Mouse (Mus musculus) urinary bladder, postnatal 25 days (tissue): ENCODE results near the gene Angptl8.

Experiments
- DNase-seq: peaks from one replicate; pipeline ENCODE4 v3.0.0; 2022; ENCODE audit warnings: low spot score

Angptl8 gene

DNA sequence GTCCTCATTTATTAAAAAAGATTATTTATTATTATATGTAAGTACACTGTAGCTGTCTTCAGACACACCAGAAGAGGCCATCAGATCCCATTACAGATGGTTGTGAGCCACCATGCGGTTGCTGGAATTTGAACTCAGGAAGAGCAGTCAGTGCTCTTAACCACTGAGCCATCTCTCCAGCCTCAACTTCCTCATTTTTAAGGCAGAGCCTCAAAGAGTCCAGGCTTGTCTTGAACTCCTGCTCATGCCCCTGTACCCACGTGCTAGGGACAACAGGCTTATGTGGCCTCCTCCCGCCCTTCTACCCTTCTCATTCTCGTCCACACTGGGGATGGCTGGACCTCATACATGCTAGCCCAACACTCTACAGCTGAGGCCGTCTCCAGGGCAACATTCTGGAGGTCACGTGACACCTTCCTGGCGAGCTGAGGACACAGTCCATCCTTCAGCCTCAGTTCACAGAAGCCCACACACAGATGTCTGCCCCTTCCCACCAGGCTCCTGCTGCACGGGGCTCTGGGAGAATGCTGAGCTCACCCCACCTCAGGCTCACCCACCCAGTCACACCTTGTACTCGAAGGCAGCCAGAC is 18.5 kb upstream of the Angptl8 start:
- no peak for DNase-seq

- DNase-seq = no peak
These were observed 17.2 kb upstream of the Angptl8 start for GRCm38 (mm10) chr9:21818125-21818524.

DNA sequence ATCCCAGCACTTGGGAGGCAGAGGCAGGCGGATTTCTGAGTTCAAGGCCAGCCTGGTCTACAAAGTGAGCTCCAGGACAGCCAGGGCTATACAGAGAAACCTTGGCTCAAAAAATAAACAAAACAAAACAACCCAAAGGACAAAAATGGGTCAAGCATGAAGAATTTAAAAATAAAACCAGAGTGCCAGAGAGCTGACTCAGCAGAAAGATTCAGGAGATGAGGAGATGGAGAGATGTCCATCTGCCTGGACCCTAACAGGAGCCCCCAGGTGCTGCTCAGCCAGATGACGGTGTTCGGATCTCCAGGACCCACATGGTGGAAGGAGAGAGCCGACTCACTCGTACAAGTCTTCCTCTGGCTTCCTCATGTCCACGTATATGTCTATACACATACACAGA is 16.7 kb upstream of the Angptl8 start:
- DNase-seq = no peak

- no peak for DNase-seq
These were observed 16.1 kb upstream of the Angptl8 start for GRCm38 (mm10) chr9:21819181-21819729.

GRCm38 (mm10) chr9:21820183-21820582 is 15.1 kb upstream of the Angptl8 start:
- DNase-seq = no peak

- no peak for DNase-seq
These were observed 12.6 kb upstream of the Angptl8 start for GRCm38 (mm10) chr9:21822686-21823085.

DNA sequence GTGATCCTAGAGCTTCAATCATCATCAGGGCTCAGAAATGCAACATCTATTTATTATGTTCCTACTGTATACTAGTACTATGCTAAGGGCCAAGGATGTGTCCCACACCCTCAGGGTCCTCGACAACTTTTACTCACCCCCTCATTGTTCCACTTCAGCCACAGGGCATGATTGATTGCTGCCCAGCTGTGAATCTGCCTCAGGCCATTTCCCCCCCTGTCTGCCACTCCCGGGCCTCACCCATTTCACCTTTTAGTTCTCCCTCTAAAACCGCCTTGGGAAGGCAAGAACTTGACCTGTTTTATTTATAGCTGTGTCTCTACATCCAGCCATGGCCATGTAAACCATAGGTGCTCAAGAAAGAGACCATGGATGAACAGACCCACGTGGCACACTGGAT is 11.4 kb upstream of the Angptl8 start:
- DNase-seq = no peak

GRCm38 (mm10) chr9:21824366-21824765 is 10.9 kb upstream of the Angptl8 start:
- no peak for DNase-seq

DNA sequence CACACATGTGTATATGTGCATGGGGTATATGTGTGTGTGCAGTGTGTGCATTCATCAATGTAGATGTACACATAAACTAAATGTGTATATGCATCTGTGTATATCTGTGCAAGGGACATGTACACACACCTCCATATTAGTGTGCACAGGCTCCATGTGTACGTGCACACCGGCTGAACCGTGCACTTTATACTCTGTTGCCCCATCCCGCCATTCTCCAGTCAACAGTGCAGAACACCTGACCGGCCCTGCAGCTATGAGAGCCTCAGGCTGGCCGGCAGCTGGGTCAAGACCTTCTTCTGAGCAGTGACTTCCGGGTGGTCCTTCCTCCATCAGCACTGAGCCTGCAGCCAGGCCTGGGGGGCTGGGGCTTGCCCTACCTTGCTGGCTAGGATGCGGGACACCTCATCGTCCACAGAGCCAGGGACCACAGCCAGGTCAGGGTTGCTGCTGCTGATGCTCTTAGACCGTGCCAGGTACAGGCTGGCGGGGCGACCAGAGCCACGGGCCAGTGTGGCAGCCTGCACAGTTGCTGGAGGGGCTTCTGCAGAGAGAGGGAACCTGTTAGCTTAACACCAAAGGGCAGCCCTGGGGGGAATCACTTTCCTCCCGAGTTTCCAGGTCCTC is 5.4 kb upstream of the Angptl8 start:
- DNase-seq = no peak

DNA sequence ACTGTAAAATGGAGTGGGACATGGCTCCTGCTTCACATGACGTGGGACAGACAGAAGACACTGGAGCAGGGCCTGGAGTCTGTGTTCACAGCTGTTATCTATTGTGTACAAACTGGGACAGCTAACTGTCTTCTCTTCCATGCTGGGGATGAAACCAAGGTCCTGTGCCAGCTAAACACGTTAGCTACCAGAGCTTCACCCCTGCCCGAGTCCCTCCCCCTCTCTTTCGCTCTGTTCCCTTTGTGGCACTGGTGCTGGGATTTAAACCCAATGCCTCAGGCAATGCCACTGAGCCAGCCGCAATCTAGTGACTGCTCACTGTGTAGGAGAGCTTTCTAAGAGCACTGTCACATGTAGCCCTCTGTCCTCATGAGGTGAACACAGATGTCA is 4.9 kb upstream of the Angptl8 start:
- DNase-seq = no peak

DNA sequence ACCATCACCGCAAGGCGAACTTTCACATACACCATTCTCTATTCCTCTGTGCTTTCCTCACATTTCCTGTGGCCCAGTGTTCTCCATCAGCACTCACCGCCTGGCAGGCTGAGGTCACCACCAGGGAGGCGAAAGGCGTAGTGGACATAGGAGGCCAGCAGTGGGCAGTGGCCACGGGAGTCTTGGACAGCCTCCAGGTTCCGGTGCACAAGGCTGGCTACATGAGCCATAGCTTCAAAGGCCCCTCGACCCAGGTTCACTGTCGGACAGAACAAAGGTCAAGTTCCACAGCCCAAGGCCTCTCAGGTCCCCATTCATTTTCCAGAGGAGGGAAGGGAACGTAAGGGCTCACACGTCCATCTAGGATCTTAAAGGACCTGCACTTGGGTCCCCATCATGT is 4.4 kb upstream of the Angptl8 start:
- DNase-seq = no peak

DNA sequence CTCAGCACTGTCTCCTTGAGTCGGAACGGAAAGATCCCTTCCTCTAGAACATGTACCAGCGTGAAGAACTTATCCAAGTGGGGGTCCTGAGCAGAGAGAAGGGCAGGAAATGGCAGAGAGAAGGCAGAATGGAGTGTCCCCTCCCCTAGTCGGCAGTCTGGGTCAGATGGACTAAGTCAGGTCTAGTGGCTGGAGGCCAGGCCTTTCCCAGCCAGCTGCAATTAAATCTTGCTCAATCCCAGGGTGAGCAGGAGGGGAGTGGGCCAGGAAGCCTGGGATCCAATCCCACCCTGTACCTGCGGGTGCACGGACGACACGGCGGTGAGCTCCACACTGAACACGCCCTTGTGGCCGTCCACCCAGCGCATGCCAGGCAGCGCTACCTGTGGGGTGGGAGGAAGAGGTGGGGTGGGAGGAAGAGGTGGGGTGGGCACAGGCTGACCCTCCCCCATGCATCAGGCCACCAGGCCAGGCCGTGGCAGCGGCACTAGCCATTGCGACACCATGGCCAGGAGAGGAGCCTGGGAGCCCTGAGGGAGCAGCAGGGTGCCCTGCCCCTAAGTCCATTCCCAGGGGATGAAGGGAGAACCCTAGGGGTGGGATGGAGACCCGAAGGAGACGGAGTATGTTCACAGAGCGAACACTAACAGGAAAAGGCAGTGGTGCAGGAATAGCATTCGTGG is 3.6 kb upstream of the Angptl8 start:
- DNase-seq = no peak

DNA sequence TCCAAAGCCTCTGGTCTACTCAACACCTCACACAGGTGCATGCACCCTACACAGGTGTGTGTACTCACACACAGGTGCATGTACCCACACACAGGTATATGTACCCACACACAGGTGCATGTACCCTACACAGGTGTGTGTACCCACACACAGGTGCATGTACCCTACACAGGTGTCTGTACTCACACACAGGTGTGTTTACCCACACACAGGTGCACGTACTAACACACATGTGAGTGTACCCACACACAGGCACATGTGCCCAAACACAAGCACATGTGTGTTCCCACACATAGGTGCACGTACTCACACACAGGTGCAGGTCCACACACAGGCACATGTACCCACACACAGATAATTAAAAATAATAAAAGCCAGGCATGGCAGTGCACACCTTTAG is 2.4 kb downstream of the Angptl8 start:
- no peak for DNase-seq

- peak; percentile 48 for DNase-seq
These were observed 4.9 kb downstream of the Angptl8 start for GRCm38 (mm10) chr9:21840115-21840787.

DNA sequence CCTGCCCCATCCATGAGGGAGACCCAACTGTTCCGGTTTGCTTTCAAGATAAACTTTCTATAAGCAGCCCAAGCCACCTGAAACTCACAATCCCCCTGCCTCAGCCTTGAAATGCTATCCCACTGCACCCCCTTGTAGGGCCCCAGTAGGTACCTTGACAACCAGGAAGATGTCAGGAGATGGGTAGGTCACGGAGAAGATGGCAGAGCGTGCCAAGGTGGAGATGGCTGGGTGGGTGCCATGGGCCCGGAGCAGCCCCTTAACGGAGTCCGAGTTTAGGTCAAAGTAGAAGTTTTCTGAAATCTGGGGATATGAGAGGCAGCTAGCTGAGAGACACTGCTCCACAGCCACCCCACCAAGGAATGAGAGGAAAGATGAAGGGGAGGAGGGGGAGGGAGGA is 6.0 kb downstream of the Angptl8 start:
- no peak for DNase-seq

- DNase-seq = no peak
These were observed 7.1 kb downstream of the Angptl8 start for GRCm38 (mm10) chr9:21842391-21842790.

- DNase-seq = no peak
These were observed 7.8 kb downstream of the Angptl8 start for GRCm38 (mm10) chr9:21843086-21843485.

DNA sequence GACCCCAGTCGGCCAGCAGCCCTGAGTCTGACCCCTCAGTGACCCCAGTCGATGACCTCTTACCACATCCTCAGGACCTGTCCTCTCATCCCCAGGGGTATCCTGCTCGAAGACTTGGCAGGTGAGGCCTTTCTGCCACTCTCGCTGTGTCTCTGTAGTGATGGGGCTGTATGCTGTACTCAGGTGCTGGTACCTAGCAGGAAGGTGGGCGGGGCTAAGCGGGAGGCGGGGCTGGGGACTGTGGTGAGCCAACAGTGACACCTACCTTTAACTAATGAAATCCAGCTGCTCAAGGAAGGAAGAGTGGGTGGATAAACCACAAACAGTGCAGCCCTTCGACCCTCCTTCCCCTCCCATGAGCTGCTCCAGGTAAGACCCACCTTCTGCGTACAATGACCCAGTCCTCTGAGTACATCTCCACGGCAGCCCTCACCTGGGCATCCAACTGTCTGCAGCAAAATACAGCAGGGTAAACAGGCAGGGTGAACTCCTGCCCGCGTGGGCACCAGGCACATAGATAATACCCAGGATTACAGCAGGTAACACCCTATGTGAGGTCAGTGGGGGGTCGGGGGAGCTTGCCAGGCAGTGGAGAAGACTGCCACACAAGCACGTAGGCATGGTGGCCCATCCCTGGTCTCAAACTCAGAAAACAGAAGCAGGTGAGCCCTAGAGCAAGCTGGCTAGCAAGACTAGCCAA is 10.2 kb downstream of the Angptl8 start:
- no peak for DNase-seq

DNA sequence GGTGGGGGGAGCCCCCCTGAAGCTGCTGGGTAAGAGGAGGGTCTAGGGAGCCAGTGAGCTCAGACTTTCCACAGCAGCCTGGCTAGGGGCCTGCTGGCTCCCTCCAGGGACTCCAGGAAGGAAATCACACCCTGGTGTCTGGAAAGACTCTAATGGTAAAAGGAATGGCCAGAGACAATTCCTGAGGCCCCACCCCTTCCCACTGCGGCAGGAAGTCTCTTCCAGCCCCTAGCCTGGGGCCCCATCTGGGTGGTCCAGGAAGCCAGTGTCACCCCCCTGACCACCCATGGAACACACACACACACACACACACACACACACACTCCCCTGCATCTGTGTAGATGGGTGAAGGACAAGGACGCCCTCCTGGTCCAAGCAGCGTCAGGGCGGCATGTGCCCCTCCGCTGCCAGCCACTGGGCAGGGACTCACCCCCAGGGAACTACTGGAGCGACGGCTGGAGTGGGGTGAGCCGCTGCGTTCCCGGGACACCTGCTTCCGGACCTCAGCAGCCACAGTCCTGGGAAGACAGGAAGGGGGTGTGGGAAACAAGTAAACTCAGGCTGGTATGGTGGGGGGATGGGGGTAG is 11.5 kb downstream of the Angptl8 start:
- no peak for DNase-seq

DNA sequence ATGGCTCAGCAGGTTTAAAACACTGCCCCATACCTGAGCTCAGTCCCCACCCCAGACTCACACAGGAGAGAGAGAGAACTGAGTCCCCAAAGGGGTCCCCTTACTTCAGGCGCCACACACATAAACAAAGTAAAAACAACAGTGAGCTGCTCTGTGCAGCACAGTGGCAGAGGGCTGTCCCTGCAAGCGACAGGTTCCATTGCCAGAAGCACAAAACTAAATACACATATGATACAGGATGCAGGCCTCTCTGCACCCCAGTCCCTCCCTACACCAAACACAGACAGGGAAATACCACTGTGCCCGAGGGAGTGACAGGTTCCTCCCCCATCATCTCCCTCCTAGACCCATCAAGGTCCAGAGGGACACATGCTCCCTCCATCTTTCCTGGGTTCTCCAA is 12.1 kb downstream of the Angptl8 start:
- DNase-seq = no peak

DNA sequence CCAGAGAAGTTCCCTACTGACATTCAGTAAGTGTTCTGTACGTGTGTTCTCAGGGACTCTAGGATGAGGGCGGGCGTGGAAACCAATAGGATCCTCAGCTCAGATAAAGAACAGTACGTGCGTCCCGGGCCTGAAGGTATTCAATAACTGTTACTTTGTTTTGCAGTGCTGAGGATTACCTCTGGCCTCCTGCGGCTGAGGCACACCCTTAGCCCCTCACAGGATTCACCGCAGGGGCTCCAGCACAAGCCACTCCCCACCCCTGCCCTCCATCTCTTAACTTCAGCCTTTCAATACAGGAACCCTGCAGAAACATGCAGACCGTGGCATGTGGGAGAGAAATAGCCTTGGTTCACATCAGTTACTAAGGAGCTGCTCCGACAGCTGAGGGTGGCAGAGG is 12.6 kb downstream of the Angptl8 start:
- DNase-seq = no peak
